In genomic region chr11:67585016-67585415, GRCm38 (mm10) we compare ENCODE assay signal across 18 mouse cellular contexts.
"Had no signal": no experiment of that assay in that cellular context is flagged by ENCODE, and none has a peak within 500 bp of the region (broad histone marks: within the 10 kb centered on the region; RNA-seq: fewer than 3 reads in every experiment).

No protein-coding gene starts in this region.

- H3K27me3 ChIP-seq: midbrain, embryonic 12.5 days; neural tube, embryonic 13.5 days; neural tube, embryonic 15.5 days had no signal

- H3K4me3 ChIP-seq: midbrain, embryonic 10.5 days; midbrain, embryonic 12.5 days; myocyte; neural tube, embryonic 13.5 days; neural tube, embryonic 15.5 days had no signal

- H3K36me3 ChIP-seq: midbrain, embryonic 10.5 days; midbrain, embryonic 12.5 days; neural tube, embryonic 13.5 days; neural tube, embryonic 15.5 days had no signal

- H3K4me1 ChIP-seq: midbrain, embryonic 12.5 days had no signal

- DNase-seq: lung, embryonic 14.5 days; lung, postnatal 10 days; lung, postnatal 4 days; midbrain, embryonic 14.5 days; retina, postnatal 1 day; right cerebral cortex, adult 18-20 months; right cerebral cortex, postnatal 25 days; right cerebral cortex, postnatal 4 days; spleen, adult 18-20 months; thymus, adult 18-20 months; thymus, postnatal 14 days; thymus, postnatal 36 days had no signal

- ATAC-seq: midbrain, embryonic 16.5 days had no signal

- H3K4me2 ChIP-seq: lung, embryonic 14.5 days; midbrain, embryonic 12.5 days; neural tube, embryonic 13.5 days; neural tube, embryonic 15.5 days had no signal

- H3K9me3 ChIP-seq: midbrain, embryonic 10.5 days; midbrain, embryonic 12.5 days; neural tube, embryonic 13.5 days; neural tube, embryonic 15.5 days had no signal

- H3K27ac ChIP-seq: midbrain, embryonic 10.5 days; midbrain, embryonic 12.5 days; neural tube, embryonic 15.5 days had no signal

- H3K9ac ChIP-seq: lung, embryonic 14.5 days; midbrain, embryonic 12.5 days; neural tube, embryonic 13.5 days; neural tube, embryonic 15.5 days had no signal
